Mouse (Mus musculus): ENCODE data around the gene Phrf1.
"Not testable (repeated sequence)": the region's sequence is repeated elsewhere in the genome, so short reads cannot be mapped to it uniquely, and the experiment has no call there.

GRCm38 (mm10) chr7:141250486-141250885 is 21.9 kb downstream of the Phrf1 start:
- TF ChIP-seq POLR2A (IDR thresholded peaks at IDR 0.05; ENCODE audit: low read depth, low read length); CTCF (IDR thresholded peaks at IDR 0.05; ENCODE audit: borderline replicate concordance, insufficient read depth, low read length): not testable (repeated sequence)
